Mouse (Mus musculus): Measurements from ENCODE around the gene Smg6. TPM values are rescaled to one million over a fixed set of nuclear protein-coding genes. Genes with fewer than 3 reads are reported as not detected.

Gene Smg6
- total and polyA plus RNA-seq, 2 experiments from 2014 or later, result 7.1 to 21.1 TPM

- DNase-seq (ENCODE audit: low spot score) (no peak), ATAC-seq (ENCODE audit: insufficient read depth, low read depth) (no peak)
- Histone ChIP-seq H3K27ac (ENCODE audit: low read depth) (no peak overlapping the region), H3K9ac (replicated peaks; ENCODE audit: low read depth, low read length) (no peak overlapping the region), H3K27me3 (ENCODE audit: control insufficient read depth, insufficient read depth, low read length) (no peaks in the 10 kb centered on the region), H3K36me3 (replicated peaks; ENCODE audit: control insufficient read depth, insufficient read depth, low read length) (no peaks in the 10 kb centered on the region), H3K4me3 (ENCODE audit: low read depth, low read length) (no peak overlapping the region), H3K4me1 (ENCODE audit: control insufficient read depth, insufficient read depth) (peaks cover 8% of the 10 kb centered on the region), H3K9me3 (replicated peaks; ENCODE audit: control insufficient read depth, low read length) (no peaks in the 10 kb centered on the region), H3K4me2 (ENCODE audit: low read depth, low read length) (no peak overlapping the region)
- TF ChIP-seq CTCF (IDR thresholded peaks at IDR 0.05; ENCODE audit: low read depth) (no peak), EP300 (IDR thresholded peaks at IDR 0.05; ENCODE audit: low read depth) (no peak)
- WGBS, result 85% methylated on average over 2 of the region's 2 CpGs
These were observed 198.8 kb downstream of the Smg6 start for GRCm38 (mm10) chr11:75124406-75124805.

- H3K9ac ChIP-seq (replicated peaks; ENCODE audit: low read depth, low read length), result no peak overlapping the region
- TF ChIP-seq EP300 (IDR thresholded peaks at IDR 0.05; ENCODE audit: low read depth) (no peak), CTCF (IDR thresholded peaks at IDR 0.05; ENCODE audit: low read depth) (no peak)
- no peaks in the 10 kb centered on the region for H3K27me3 ChIP-seq (ENCODE audit: control insufficient read depth, insufficient read depth, low read length)
- ATAC-seq (ENCODE audit: insufficient read depth, low read depth), result no peak
- no peaks in the 10 kb centered on the region for H3K36me3 ChIP-seq (replicated peaks; ENCODE audit: control insufficient read depth, insufficient read depth, low read length)
- no peaks in the 10 kb centered on the region for H3K9me3 ChIP-seq (replicated peaks; ENCODE audit: control insufficient read depth, low read length)
- no peak overlapping the region for H3K27ac ChIP-seq (ENCODE audit: low read depth)
- no peaks in the 10 kb centered on the region for H3K4me1 ChIP-seq (ENCODE audit: control insufficient read depth, insufficient read depth)
- H3K4me3 ChIP-seq (ENCODE audit: low read depth, low read length), result no peak overlapping the region
- DNase-seq (ENCODE audit: low spot score), result no peak
- WGBS, result 90% methylated on average over 3 of the region's 3 CpGs
- no peak overlapping the region for H3K4me2 ChIP-seq (ENCODE audit: low read depth, low read length)
These were observed 200.8 kb downstream of the Smg6 start for GRCm38 (mm10) chr11:75126384-75126783.

- Histone ChIP-seq H3K4me2 (ENCODE audit: low read depth, low read length) (no peak overlapping the region), H3K27me3 (ENCODE audit: control insufficient read depth, insufficient read depth, low read length) (no peaks in the 10 kb centered on the region), H3K9me3 (replicated peaks; ENCODE audit: control insufficient read depth, low read length) (no peaks in the 10 kb centered on the region), H3K36me3 (replicated peaks; ENCODE audit: control insufficient read depth, insufficient read depth, low read length) (no peaks in the 10 kb centered on the region), H3K9ac (replicated peaks; ENCODE audit: low read depth, low read length) (no peak overlapping the region), H3K27ac (ENCODE audit: low read depth) (no peak overlapping the region), H3K4me3 (ENCODE audit: low read depth, low read length) (no peak overlapping the region), H3K4me1 (ENCODE audit: control insufficient read depth, insufficient read depth) (peaks cover 17% of the 10 kb centered on the region)
- ATAC-seq (ENCODE audit: insufficient read depth, low read depth) (no peak), DNase-seq (ENCODE audit: low spot score) (no peak)
- TF ChIP-seq EP300 (IDR thresholded peaks at IDR 0.05; ENCODE audit: low read depth) (no peak), CTCF (IDR thresholded peaks at IDR 0.05; ENCODE audit: low read depth) (no peak)
- WGBS, result 100% methylated on average over 6 of the region's 6 CpGs
These were observed 203.9 kb downstream of the Smg6 start for GRCm38 (mm10) chr11:75129481-75129880.

- no peak overlapping the region for H3K4me2 ChIP-seq (ENCODE audit: low read depth, low read length)
- no peaks in the 10 kb centered on the region for H3K27me3 ChIP-seq (ENCODE audit: control insufficient read depth, insufficient read depth, low read length)
- no peaks in the 10 kb centered on the region for H3K36me3 ChIP-seq (replicated peaks; ENCODE audit: control insufficient read depth, insufficient read depth, low read length)
- H3K9ac ChIP-seq (replicated peaks; ENCODE audit: low read depth, low read length), result no peak overlapping the region
- H3K4me3 ChIP-seq (ENCODE audit: low read depth, low read length), result no peak overlapping the region
- H3K9me3 ChIP-seq (replicated peaks; ENCODE audit: control insufficient read depth, low read length), result no peaks in the 10 kb centered on the region
- no peak for DNase-seq (ENCODE audit: low spot score)
- ATAC-seq (ENCODE audit: insufficient read depth, low read depth), result no peak
- WGBS, result 88% methylated on average over 4 of the region's 4 CpGs
- peaks cover 20% of the 10 kb centered on the region for H3K4me1 ChIP-seq (ENCODE audit: control insufficient read depth, insufficient read depth)
- H3K27ac ChIP-seq (ENCODE audit: low read depth), result no peak overlapping the region
- TF ChIP-seq CTCF (IDR thresholded peaks at IDR 0.05; ENCODE audit: low read depth) (no peak), EP300 (IDR thresholded peaks at IDR 0.05; ENCODE audit: low read depth) (no peak)
These were observed 205.7 kb downstream of the Smg6 start for GRCm38 (mm10) chr11:75131300-75131699.

GRCm38 (mm10) chr11:75132278-75132677 is 206.7 kb downstream of the Smg6 start:
- Histone ChIP-seq H3K9me3 (replicated peaks; ENCODE audit: control insufficient read depth, low read length) (no peaks in the 10 kb centered on the region), H3K27ac (ENCODE audit: low read depth) (peak overlapping the region; percentile 48; the same call in 1 of the 2 replicates), H3K4me1 (ENCODE audit: control insufficient read depth, insufficient read depth) (peaks cover 28% of the 10 kb centered on the region), H3K4me3 (ENCODE audit: low read depth, low read length) (no peak overlapping the region), H3K36me3 (replicated peaks; ENCODE audit: control insufficient read depth, insufficient read depth, low read length) (no peaks in the 10 kb centered on the region), H3K27me3 (ENCODE audit: control insufficient read depth, insufficient read depth, low read length) (no peaks in the 10 kb centered on the region), H3K4me2 (ENCODE audit: low read depth, low read length) (no peak overlapping the region), H3K9ac (replicated peaks; ENCODE audit: low read depth, low read length) (no peak overlapping the region)
- DNase-seq (ENCODE audit: low spot score) (peak; percentile 46), ATAC-seq (ENCODE audit: insufficient read depth, low read depth) (peak; percentile 47)
- no peak for TF ChIP-seq EP300 (IDR thresholded peaks at IDR 0.05; ENCODE audit: low read depth)
- peak; percentile 66 for TF ChIP-seq CTCF (IDR thresholded peaks at IDR 0.05; ENCODE audit: low read depth)
- WGBS, result 32% methylated on average over 5 of the region's 5 CpGs

- DNase-seq (ENCODE audit: low spot score) (no peak), ATAC-seq (ENCODE audit: insufficient read depth, low read depth) (no peak)
- TF ChIP-seq CTCF (IDR thresholded peaks at IDR 0.05; ENCODE audit: low read depth) (no peak), EP300 (IDR thresholded peaks at IDR 0.05; ENCODE audit: low read depth) (no peak)
- Histone ChIP-seq H3K4me3 (ENCODE audit: low read depth, low read length) (no peak overlapping the region), H3K27me3 (ENCODE audit: control insufficient read depth, insufficient read depth, low read length) (no peaks in the 10 kb centered on the region), H3K27ac (ENCODE audit: low read depth) (peak overlapping the region; percentile 77), H3K9me3 (replicated peaks; ENCODE audit: control insufficient read depth, low read length) (no peaks in the 10 kb centered on the region), H3K4me1 (ENCODE audit: control insufficient read depth, insufficient read depth) (peaks cover 32% of the 10 kb centered on the region), H3K9ac (replicated peaks; ENCODE audit: low read depth, low read length) (no peak overlapping the region; the same call in 1 of the 2 replicates), H3K4me2 (ENCODE audit: low read depth, low read length) (no peak overlapping the region), H3K36me3 (replicated peaks; ENCODE audit: control insufficient read depth, insufficient read depth, low read length) (no peaks in the 10 kb centered on the region)
- WGBS, result 84% methylated on average over 5 of the region's 5 CpGs
These were observed 207.8 kb downstream of the Smg6 start for GRCm38 (mm10) chr11:75133391-75133790.
